Mouse (Mus musculus) thymus, adult 2 months (tissue): ENCODE measurements around the gene Icam4. TPM values are rescaled to one million over a fixed set of nuclear protein-coding genes. Genes with fewer than 3 reads are reported as not detected.
"Not testable (repeated sequence)": the region's sequence is repeated elsewhere in the genome, so short reads cannot be mapped to it uniquely, and the experiment has no call there.

Experiments
- DNase-seq: peaks from one replicate; pipeline ENCODE4 v3.0.0; 2021
- H3K27ac ChIP-seq: fragments of 200-500 bp; 2 replicates; pipeline ENCODE4 v1.5.1; 2012; ENCODE audit warnings: low read length, control low read depth; ENCODE audit not compliant: control insufficient read depth, insufficient read depth
- H3K27me3 ChIP-seq: fragments of 200-500 bp; 2 replicates; pipeline ENCODE4 v1.6.1; 2012; ENCODE audit warnings: mild to moderate bottlenecking, low read length, moderate library complexity, mixed read lengths; ENCODE audit not compliant: control insufficient read depth, insufficient read depth
- H3K36me3 ChIP-seq: fragments of 200-500 bp; 2 replicates; pipeline ENCODE4 v1.6.1; 2012; ENCODE audit warnings: mild to moderate bottlenecking, low read length, moderate library complexity; ENCODE audit not compliant: control insufficient read depth, insufficient read depth
- H3K4me1 ChIP-seq: fragments of 200-500 bp; replicated peaks from 2 replicates; pipeline ENCODE4 v1.6.1; 2012; ENCODE audit warnings: low read length; ENCODE audit not compliant: control insufficient read depth, insufficient read depth
- H3K4me3 ChIP-seq: fragments of 200-500 bp; 2 replicates; pipeline ENCODE4 v1.5.1; 2012; ENCODE audit warnings: mild to moderate bottlenecking, low read length, control low read depth, moderate library complexity; ENCODE audit not compliant: control insufficient read depth, insufficient read depth
- CTCF ChIP-seq: fragments of 200-500 bp; IDR thresholded peaks from 2 replicates; pipeline ENCODE4 v1.5.1; 2012; ENCODE audit warnings: mild to moderate bottlenecking, control low read depth, low read length, moderate library complexity, borderline replicate concordance; ENCODE audit not compliant: control insufficient read depth, poor library complexity, insufficient read depth; ENCODE audit errors: extremely low read depth
- POLR2A ChIP-seq: fragments of 200-500 bp; IDR thresholded peaks from 2 replicates; pipeline ENCODE4 v1.6.1; 2012; ENCODE audit warnings: mild to moderate bottlenecking, low read length, control low read depth, moderate library complexity; ENCODE audit not compliant: control insufficient read depth, poor library complexity, insufficient read depth; ENCODE audit errors: extremely low read depth
- WGBS: fragments of 180-500 bp; shearing (Covaris S2); methylation state at CpG from one replicate; pipeline ENCODE4 v1.1.7; 2018; 5-methylcytosine and 5-hydroxymethylcytosine counted together
- polyA plus RNA-seq: library from polyadenylated mRNA; depleted of rRNA; stranded (reverse); fragments of >200 nt; gene quantifications from 2 replicates; pipeline ENCODE4 v1.2.3, GENCODE M21; 2012

Gene Icam4
- polyA plus RNA-seq, 1 experiment = 0.71 TPM

DNA sequence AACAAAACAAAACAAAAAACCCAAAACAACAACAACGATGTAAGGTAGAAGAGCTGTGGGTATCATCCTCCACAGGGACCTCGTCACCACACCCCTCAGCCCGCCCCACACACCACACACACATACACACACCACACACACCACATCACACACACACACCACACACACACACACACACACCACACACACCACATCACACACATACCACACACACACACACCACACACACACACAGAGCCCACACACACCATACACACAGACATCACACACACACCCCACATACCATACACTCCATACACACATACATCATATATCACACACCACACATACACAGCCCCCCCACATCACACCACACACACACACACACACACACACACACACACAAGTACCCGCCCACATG is 37.6 kb upstream of the Icam4 start:
- Histone ChIP-seq H3K4me1 (peaks cover 25% of the 10 kb centered on the region), H3K27me3 (no peaks in the 10 kb centered on the region), H3K27ac (no peak overlapping the region), H3K36me3 (no peaks in the 10 kb centered on the region), H3K4me3 (no peak overlapping the region)
- no peak for TF ChIP-seq POLR2A
- TF ChIP-seq CTCF = no peak
- WGBS = 72% methylated on average over 4 of the region's 4 CpGs
- no peak for DNase-seq

DNA sequence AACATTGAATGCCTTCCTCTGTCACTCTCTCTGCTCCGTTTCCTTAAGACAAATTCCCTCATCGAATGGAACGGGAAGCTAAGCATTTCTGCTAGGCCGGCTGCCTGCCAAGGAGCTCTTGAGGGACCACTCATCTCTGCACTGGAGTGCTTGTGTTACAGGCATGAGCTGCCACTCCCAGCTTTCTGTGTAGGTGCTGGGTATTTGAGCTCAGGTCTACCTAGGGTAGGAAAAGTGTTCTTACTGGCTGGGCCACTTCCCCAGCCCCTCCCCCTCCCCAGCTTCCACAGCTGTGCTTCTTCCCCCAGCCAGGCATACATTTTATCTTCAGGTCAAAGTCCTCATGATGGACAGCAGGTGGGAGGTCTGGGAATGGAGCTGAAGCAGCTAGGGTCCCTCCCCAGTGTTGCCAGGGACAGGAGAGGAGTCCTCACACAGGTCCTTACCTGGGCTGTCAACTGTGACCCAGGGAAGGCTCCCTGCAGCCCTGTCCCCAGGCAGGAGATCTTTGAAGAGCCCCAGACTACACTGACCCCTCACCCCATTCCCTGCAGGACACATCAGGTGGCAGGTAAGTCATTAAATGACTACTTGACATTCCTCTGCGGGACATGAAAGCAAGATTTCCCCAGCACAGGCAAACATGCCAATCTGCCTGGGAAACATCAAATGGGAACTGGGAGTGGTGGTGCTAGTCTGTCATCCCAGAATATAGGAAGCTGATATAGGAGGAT is 35.8 kb upstream of the Icam4 start:
- DNase-seq = no peak
- Histone ChIP-seq H3K27me3 (no peaks in the 10 kb centered on the region), H3K27ac (no peak overlapping the region), H3K4me1 (peaks cover 10% of the 10 kb centered on the region), H3K4me3 (no peak overlapping the region), H3K36me3 (no peaks in the 10 kb centered on the region)
- 94% methylated on average over 5 of the region's 5 CpGs for WGBS
- no peak for TF ChIP-seq CTCF
- TF ChIP-seq POLR2A = no peak

DNA sequence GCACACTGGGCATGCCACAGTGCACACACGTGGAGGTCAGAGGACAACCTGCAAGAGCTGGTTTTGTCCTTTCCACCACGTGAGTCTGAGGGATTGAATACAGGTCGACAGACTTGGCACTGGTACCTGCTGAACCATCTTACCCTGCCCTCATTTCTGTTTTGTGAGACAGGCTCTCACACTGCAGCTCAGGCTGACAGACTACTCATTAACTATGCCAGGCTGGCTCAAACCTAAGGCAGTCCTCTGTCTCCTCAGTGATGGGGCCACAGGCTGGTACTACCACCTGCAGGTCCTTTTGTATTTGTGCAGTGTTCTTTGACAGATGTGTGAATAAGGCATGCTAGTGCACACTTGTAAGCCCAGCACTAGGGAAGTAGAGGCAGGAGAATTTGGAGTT is 34.1 kb upstream of the Icam4 start:
- Histone ChIP-seq H3K27ac (no peak overlapping the region), H3K4me1 (peaks cover 9% of the 10 kb centered on the region; the same call in 1 of the 2 replicates), H3K4me3 (no peak overlapping the region), H3K27me3 (no peaks in the 10 kb centered on the region), H3K36me3 (no peaks in the 10 kb centered on the region)
- TF ChIP-seq POLR2A (no peak), CTCF (no peak)
- no peak for DNase-seq
- 89% methylated on average over 3 of the region's 3 CpGs for WGBS

DNA sequence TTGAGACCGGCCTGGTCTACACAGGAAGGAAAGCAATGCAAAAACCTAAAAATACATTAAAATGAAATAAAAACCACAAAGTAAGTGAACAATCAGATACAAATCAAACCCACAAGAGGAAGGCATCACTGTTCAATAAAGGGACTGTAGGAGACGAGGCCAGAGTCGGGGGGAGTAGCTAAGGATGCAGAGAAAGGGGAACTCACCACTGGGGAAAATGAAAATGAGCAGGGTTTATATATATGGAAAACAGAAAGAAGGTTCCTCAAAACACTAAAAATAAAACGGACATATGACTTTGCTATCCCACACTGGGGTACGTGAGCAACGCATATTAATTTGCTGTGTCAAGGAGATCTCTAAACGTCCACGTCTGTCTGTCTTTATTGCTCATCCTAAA is 32.1 kb upstream of the Icam4 start:
- H3K36me3 ChIP-seq = no peaks in the 10 kb centered on the region
- no peak overlapping the region for H3K4me3 ChIP-seq
- no peak for DNase-seq
- WGBS = 63% methylated on average over 8 of the region's 8 CpGs
- H3K4me1 ChIP-seq = no peaks in the 10 kb centered on the region
- no peak overlapping the region for H3K27ac ChIP-seq
- H3K27me3 ChIP-seq = no peaks in the 10 kb centered on the region
- TF ChIP-seq CTCF (no peak), POLR2A (no peak)

DNA sequence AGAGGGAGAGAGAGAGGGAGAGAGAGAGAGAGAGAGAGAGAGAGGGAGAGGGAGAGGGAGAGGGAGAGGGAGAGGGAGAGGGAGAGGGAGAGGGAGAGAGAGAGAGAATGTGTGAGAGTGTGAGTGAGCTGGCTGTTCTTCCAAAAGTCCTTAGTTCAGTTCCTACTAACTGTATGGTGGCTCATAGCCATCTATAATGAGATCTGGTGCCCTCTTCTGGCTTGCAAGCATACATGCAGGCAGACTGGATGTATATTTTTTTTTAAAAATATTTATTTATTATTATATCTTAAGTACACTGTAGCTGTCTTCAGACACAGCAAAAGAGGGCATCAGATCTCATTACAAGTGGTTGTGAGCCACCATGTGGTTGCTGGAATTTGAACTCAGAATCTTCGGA is 30.8 kb upstream of the Icam4 start:
- not testable (repeated sequence) for H3K27me3 ChIP-seq, H3K4me1 ChIP-seq, H3K36me3 ChIP-seq, DNase-seq, H3K4me3 ChIP-seq, H3K27ac ChIP-seq
- 76% methylated on average over 1 of the region's 1 CpGs for WGBS

DNA sequence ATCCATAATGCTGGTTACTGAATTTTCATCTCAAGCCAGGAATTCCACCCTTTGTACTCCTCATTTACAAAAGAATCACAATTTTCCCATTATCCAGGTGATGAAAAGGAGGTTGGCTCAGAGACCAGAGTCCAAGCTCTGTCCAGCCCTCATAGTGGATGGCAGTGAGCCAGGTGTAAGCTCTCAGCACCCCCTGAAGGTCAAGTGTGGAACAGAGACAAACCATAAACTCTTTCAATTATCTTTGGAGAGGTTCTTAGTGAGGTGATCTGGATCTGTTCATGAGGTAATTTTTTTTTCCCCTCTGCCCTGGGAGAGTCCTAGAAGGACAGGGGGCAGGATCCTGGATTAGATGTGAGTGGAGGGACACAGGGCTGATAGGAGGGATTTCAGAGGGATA is 28.4 kb upstream of the Icam4 start:
- H3K27me3 ChIP-seq = no peaks in the 10 kb centered on the region
- H3K27ac ChIP-seq = no peak overlapping the region
- no peaks in the 10 kb centered on the region; the same call in 1 of the 2 replicates for H3K36me3 ChIP-seq
- no peak for DNase-seq
- H3K4me3 ChIP-seq = no peak overlapping the region
- TF ChIP-seq POLR2A (no peak), CTCF (no peak)
- H3K4me1 ChIP-seq = peaks cover 3% of the 10 kb centered on the region; the same call in 1 of the 2 replicates

DNA sequence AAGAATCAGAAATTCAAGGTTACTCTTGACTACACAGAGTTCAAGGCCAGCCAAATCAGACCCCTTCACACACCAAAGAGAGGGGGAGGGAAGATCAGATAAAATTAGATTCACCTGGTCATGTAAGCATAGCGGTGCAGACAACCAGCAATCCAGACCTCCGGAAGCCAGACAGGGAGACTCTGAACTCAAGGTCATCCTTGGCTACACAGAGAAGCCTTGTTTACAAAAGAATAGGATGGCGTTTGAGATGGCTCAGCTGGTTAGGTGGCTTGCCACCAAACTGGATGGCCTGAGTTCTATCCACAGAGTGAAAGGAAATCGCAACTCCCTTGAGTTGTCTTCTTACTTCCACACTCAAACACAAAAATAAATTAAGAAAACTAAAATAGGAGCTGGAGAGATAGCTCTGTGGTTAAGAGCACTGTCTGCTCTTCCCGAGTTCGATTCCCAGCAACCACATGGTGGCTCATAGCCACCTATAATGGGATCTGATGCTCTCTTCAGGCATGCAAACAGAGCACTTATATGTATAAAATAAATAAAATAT is 27.4 kb upstream of the Icam4 start:
- peaks cover 3% of the 10 kb centered on the region; the same call in 1 of the 2 replicates for H3K4me1 ChIP-seq
- peaks cover 3% of the 10 kb centered on the region; the same call in 1 of the 2 replicates for H3K36me3 ChIP-seq
- no peak for TF ChIP-seq CTCF
- no peak for TF ChIP-seq POLR2A
- no peak for DNase-seq
- no peak overlapping the region for H3K4me3 ChIP-seq
- no peaks in the 10 kb centered on the region for H3K27me3 ChIP-seq
- no peak overlapping the region for H3K27ac ChIP-seq
- WGBS = 76% methylated on average over 6 of the region's 6 CpGs
